In genomic region chr3:150954897-150955296, GRCm38 (mm10) we compare ENCODE assay signal across 21 mouse cellular contexts.
DNase-seq lines count a peak whose midpoint lies in the region; ATAC-seq and TF ChIP-seq lines count a peak whose summit lies in the region.
"Had no signal": no experiment of that assay in that cellular context is flagged by ENCODE, and none has a peak within 500 bp of the region (broad histone marks: within the 10 kb centered on the region; RNA-seq: fewer than 3 reads in every experiment).

No protein-coding gene starts in this region.

- H3K27ac ChIP-seq in layer of hippocampus, adult 2 months, result no peak overlapping the region
- no peak overlapping the region for H3K27ac ChIP-seq in left cerebral cortex, adult 2 months
- H3K27ac ChIP-seq: embryonic facial prominence, embryonic 12.5 days; forebrain, embryonic 15.5 days; heart, embryonic 10.5 days; hindbrain, embryonic 13.5 days had no signal

- no peak for TF ChIP-seq CTCF in layer of hippocampus, adult 2 months (conservative IDR thresholded peaks at IDR 0.05)
- TF ChIP-seq CTCF in left cerebral cortex, adult 2 months (IDR thresholded peaks at IDR 0.05), result no peak

- peak; percentile 11 for DNase-seq in layer of hippocampus, adult 9-11 months
- no peak for DNase-seq in layer of hippocampus, adult 2 months (ENCODE audit: low spot score in 2 of 2)
- peak; percentile 4 to 5 for DNase-seq in left cerebral cortex, postnatal 36 days (ENCODE audit: low spot score in 2 of 2)
- DNase-seq in left cerebral cortex, adult 2 months (ENCODE audit: extremely low spot score in 1 of 2, low spot score in 2 of 2), result no peak
- DNase-seq in right cerebral cortex, postnatal 10 days (ENCODE audit: low spot score in 2 of 2), result peak; percentile 49 to 55
- peak; percentile 3 for DNase-seq in right cerebral cortex, postnatal 4 days
- DNase-seq in cerebellum, postnatal 36 days, result no peak
- DNase-seq: adrenal gland, adult 2 months; adrenal gland, postnatal 25 days; cerebellum, adult 2 months; cerebellum, postnatal 10 days; embryo, embryonic 11 days; gastrocnemius, postnatal 36 days; heart, adult 11 months; heart, postnatal 10 days; heart, postnatal 4 days had no signal

- no peak overlapping the region for H3K4me3 ChIP-seq in layer of hippocampus, adult 2 months
- H3K4me3 ChIP-seq in left cerebral cortex, adult 2 months, result no peak overlapping the region
- H3K4me3 ChIP-seq: embryonic facial prominence, embryonic 12.5 days; forebrain, embryonic 15.5 days; heart, embryonic 10.5 days; hindbrain, embryonic 13.5 days had no signal

- ATAC-seq in monocyte, adult 5-6 weeks (replicated peaks; ENCODE audit: insufficient number of reproducible peaks, low FRiP score, low TSS enrichment, poor library complexity, severe bottlenecking), result no peak
- ATAC-seq: forebrain, embryonic 15.5 days had no signal

- intact Hi-C loops in left cerebral cortex, postnatal 36 days (cut with DNase I), result no loop called here
- intact Hi-C loops in left cerebral cortex, adult 2 months (cut with DNase I), result no loop called here

Comparison
In these comparisons a context has a peak if more than half of its experiments do, and no peak if none do; other contexts are left out.
1. DNase-seq: peak in layer of hippocampus, adult 9-11 months (single experiment), left cerebral cortex, postnatal 36 days (2 of 2), right cerebral cortex, postnatal 10 days (2 of 2) and right cerebral cortex, postnatal 4 days (single experiment); none in layer of hippocampus, adult 2 months (0 of 2), left cerebral cortex, adult 2 months (0 of 2) and cerebellum, postnatal 36 days (0 of 2).